Mouse (Mus musculus) left cerebral cortex, adult 2 months (tissue): ENCODE measurements at regions not wholly inside any gene's neighbourhood (a gene's known extent, or its start where the extent isn't known, plus 50 kb on each side); places are given as distances from the start of the nearest gene placed in this dataset.

Experiments
- DNase-seq, 2 experiments: peaks; one replicate each; pipeline ENCODE4 v3.0.0; 2021 to 2022; ENCODE audit warnings: low spot score in 2 of 2, mixed read lengths in 1 of 2; ENCODE audit errors: extremely low spot score in 1 of 2
- H3K27ac ChIP-seq: fragments of 200-600 bp; 2 replicates; pipeline ENCODE4 v1.8.1; 2022
- H3K4me3 ChIP-seq: fragments of 200-600 bp; 2 replicates; pipeline ENCODE4 v1.8.1; 2022
- CTCF ChIP-seq: fragments of 200-600 bp; IDR thresholded peaks from 2 replicates; pipeline ENCODE4 v1.8.1; 2022; ENCODE audit warnings: antibody characterized with exemption, mild to moderate bottlenecking, moderate library complexity
- intact Hi-C: fragments of 180-260 bp; cut with DNase I; formaldehyde crosslinking; loops from one replicate; pipeline ENCODE4 v1.15.1; 2025

DNA sequence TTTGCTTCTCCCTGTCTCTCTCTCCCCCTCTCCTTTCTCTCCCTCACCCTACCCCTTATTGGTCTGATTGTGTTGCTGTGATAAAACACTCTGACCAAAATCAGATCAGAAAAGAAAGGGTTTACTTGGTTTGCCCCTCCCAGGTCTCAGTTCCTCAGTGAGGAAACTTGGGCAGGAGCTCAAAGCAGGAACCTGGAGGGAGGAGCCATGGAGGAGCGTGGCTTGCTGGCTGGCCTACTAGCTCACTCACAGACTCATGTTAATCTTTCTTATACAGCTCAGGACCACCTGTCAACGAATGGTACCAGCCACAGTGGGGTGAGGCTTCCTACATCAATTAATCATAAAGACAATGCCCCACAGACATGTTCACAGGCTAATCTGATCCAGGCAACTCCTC is 339.4 kb downstream of the Fam49a start:
- no peak overlapping the region for H3K4me3 ChIP-seq
- no peak for DNase-seq
- intact Hi-C loops, result no loop called here

GRCm38 (mm10) chr12:12595399-12595798 is 333.5 kb downstream of the Fam49a start:
- TF ChIP-seq CTCF, result peak; percentile 38
- no peak overlapping the region for H3K27ac ChIP-seq
- no peak for DNase-seq
- intact Hi-C loops, result loop anchor here (5.0 kb wide), 1 partner anchor 153 kb away; no protein-coding TSS in a partner anchor
- no peak overlapping the region for H3K4me3 ChIP-seq

More for the DNA sequence above, 339.4 kb downstream of the Fam49a start:
- H3K27ac ChIP-seq, result no peak overlapping the region
- TF ChIP-seq CTCF, result no peak

GRCm38 (mm10) chr12:12594567-12594966 is 332.6 kb downstream of the Fam49a start:
- TF ChIP-seq CTCF, result no peak
- Histone ChIP-seq H3K27ac (no peak overlapping the region), H3K4me3 (no peak overlapping the region)
- intact Hi-C loops, result no loop called here
- no peak for DNase-seq

DNA sequence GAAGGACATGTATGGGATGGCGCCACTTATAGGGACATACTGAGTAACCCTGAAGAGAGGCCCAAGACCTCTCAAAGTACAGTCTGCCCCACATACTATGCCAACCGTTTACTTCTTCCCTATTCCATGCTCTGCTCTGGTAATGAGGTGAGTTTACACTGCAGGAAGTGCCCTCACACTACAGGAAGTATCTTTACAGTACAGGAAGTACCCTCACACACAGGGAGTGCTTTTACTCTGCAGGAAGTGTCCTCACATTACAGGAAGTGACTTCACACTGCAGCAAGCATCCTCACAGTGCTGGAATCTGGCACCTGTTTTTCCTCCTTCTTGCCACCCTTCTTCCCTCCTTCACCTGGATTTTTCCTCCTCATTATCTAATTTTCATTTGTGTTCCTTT is 331.4 kb downstream of the Fam49a start:
- no peak for DNase-seq
- intact Hi-C loops, result no loop called here
- Histone ChIP-seq H3K4me3 (no peak overlapping the region), H3K27ac (no peak overlapping the region)
- TF ChIP-seq CTCF, result no peak

DNA sequence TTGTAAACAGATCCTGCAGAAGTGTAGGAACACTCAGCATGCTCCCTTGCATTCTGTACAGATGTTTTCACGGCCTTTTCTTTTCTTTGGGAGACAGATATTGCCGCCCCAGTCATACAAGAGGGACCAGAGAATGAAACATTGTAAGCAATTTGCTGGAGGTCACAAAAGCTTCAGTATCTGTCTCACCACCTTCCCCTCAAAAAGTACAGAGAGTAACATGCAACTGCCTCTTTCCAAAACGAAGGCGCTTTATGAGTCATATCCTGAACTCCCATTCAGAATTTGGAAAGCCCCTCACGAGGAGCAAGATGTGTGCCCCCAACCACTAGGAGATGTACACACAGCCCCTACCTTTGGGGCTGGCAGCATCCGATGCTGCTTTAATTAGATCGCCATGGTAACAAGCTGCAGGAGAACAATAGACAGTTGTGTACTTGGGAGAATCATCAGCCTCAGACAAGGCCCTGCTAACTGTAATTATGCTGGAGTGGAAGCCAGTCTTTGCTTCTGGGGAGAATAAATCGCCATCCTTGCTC is 328.9 kb downstream of the Fam49a start:
- intact Hi-C loops, result no loop called here
- DNase-seq, result peak in 1 of 2 experiments; percentile 15
- Histone ChIP-seq H3K4me3 (no peak overlapping the region), H3K27ac (peak overlapping the region; percentile 44)
- TF ChIP-seq CTCF, result no peak

DNA sequence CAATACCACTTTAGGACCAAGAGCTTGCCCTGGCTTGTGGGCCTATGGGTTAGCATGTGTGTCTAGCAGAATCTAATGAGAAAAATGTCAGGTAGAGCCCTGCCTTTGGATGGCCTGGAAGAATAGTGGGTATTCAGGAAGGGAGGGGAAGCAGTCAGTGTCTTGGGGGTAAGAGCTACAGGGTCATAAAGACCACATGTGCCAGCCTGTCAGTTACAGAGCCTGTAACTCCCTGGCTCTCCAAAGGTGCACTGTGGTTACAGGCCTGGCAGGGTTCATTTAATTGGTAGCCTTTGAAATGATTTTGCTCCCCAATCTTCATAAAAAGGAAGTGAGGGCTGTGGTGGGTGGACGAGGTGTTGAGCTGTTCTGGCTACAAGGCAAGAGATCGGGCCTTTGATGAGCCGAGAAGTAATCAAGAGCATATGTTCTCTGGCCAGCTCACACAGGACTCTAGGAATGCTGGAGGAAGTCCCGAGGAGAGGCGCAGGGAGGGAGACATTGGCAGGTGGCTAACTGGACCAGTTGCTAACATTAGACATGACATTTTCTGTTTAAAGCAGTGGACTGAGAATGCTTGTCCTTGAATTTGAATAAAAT is 326.9 kb downstream of the Fam49a start:
- Histone ChIP-seq H3K4me3 (no peak overlapping the region), H3K27ac (no peak overlapping the region)
- intact Hi-C loops, result no loop called here
- TF ChIP-seq CTCF, result no peak
- DNase-seq, result no peak

GRCm38 (mm10) chr12:12586436-12586835 is 324.5 kb downstream of the Fam49a start:
- no peak for TF ChIP-seq CTCF
- intact Hi-C loops, result no loop called here
- no peak for DNase-seq
- Histone ChIP-seq H3K4me3 (no peak overlapping the region), H3K27ac (no peak overlapping the region)

- no peak overlapping the region for H3K4me3 ChIP-seq
- no peak overlapping the region for H3K27ac ChIP-seq
- no peak for DNase-seq
- intact Hi-C loops, result no loop called here
- TF ChIP-seq CTCF, result no peak
Measured at GRCm38 (mm10) chr12:12581271-12582186, 319.6 kb downstream of the Fam49a start.

DNA sequence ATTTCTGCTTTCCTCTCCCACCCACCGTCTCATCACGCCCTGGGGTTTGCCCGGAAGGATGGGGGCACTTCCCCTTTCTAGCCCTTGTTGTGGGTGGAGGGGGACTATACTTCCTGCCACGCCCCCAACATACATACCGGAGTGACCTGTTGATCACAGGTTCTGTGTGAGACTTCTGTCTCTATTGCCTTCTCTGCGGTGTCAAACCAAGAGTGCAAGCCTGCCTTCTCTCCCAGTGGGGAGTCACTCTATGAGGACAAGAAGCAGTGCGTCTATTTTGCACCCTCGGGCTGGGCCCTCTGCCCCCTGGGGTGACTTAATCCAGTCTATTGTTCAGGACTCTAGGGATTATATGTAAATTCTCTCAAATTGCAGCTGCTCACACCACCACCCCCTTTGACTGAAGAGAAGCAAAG is 318.8 kb downstream of the Fam49a start:
- no peak for DNase-seq
- TF ChIP-seq CTCF, result no peak

GRCm38 (mm10) chr12:12578278-12578677 is 316.3 kb downstream of the Fam49a start:
- no peak for DNase-seq
- H3K4me3 ChIP-seq, result no peak overlapping the region
- intact Hi-C loops, result no loop called here
- H3K27ac ChIP-seq, result no peak overlapping the region
- TF ChIP-seq CTCF, result no peak

More for the DNA sequence above, 318.8 kb downstream of the Fam49a start:
- Histone ChIP-seq H3K27ac (no peak overlapping the region), H3K4me3 (no peak overlapping the region)
- intact Hi-C loops, result no loop called here

- H3K4me3 ChIP-seq, result no peak overlapping the region
- TF ChIP-seq CTCF, result no peak
- no peak for DNase-seq
- intact Hi-C loops, result no loop called here
- no peak overlapping the region for H3K27ac ChIP-seq
Measured at GRCm38 (mm10) chr12:12570563-12571251, 308.8 kb downstream of the Fam49a start.

DNA sequence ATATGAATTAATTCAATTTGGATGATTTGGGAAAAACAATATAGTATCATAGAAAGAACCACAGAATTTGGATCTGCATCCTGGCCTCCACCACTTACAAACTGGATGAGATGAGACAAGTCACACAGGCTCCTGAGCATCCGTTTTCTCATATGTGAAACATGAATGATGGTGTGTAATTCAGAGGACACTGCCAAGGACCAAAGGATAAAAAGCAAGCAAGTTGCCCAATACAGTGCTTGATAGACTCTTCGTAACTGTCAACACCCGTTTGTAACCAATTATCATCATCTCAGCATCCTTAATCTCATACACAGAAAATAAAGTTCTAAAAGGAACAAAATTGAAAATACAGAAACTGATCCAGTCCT is 305.8 kb downstream of the Fam49a start:
- Histone ChIP-seq H3K4me3 (no peak overlapping the region), H3K27ac (no peak overlapping the region)
- no peak for TF ChIP-seq CTCF
- DNase-seq, result no peak
- intact Hi-C loops, result no loop called here
